Mouse (Mus musculus): ENCODE results near the gene Cald1. TPM values are rescaled to one million over a fixed set of nuclear protein-coding genes. Genes with fewer than 3 reads are reported as not detected.

Gene Cald1
- polyA plus RNA-seq, 1 experiment from 2014 or later: 233 TPM

GRCm38 (mm10) chr6:34760023-34760422 lies 161.7 kb downstream of the Cald1 start:
- H3K4me1 ChIP-seq (replicated peaks; ENCODE audit: insufficient read depth, low read length): no peaks in the 10 kb centered on the region
- no peaks in the 10 kb centered on the region for H3K9me3 ChIP-seq (replicated peaks; ENCODE audit: low read length)
- no peak overlapping the region for H3K27ac ChIP-seq
- ATAC-seq (replicated peaks; ENCODE audit: low FRiP score, low read depth) (no peak), DNase-seq (ENCODE audit: low spot score) (peak; percentile 90)
- peak; percentile 82 for TF ChIP-seq CTCF (IDR thresholded peaks at IDR 0.05; ENCODE audit: low read depth)
- peaks cover 22% of the 10 kb centered on the region for H3K36me3 ChIP-seq (ENCODE audit: insufficient read depth, low read length)
- no peak overlapping the region for H3K4me3 ChIP-seq (replicated peaks; ENCODE audit: low read depth, low read length)
- no peaks in the 10 kb centered on the region for H3K27me3 ChIP-seq (ENCODE audit: insufficient read depth, low read length)
- no peak overlapping the region for H3K4me2 ChIP-seq (ENCODE audit: low read length)
- 40% methylated on average over 4 of the region's 4 CpGs for WGBS
- H3K9ac ChIP-seq (ENCODE audit: low read depth, low read length): no peak overlapping the region

GRCm38 (mm10) chr6:34765721-34766120 lies 167.4 kb downstream of the Cald1 start:
- H3K4me2 ChIP-seq (ENCODE audit: low read length): no peak overlapping the region
- H3K4me1 ChIP-seq (replicated peaks; ENCODE audit: insufficient read depth, low read length): no peaks in the 10 kb centered on the region
- H3K9me3 ChIP-seq (replicated peaks; ENCODE audit: low read length): no peaks in the 10 kb centered on the region
- DNase-seq (ENCODE audit: low spot score) (no peak), ATAC-seq (replicated peaks; ENCODE audit: low FRiP score, low read depth) (no peak)
- no peak overlapping the region for H3K27ac ChIP-seq
- H3K36me3 ChIP-seq (ENCODE audit: insufficient read depth, low read length): peaks cover 34% of the 10 kb centered on the region
- 92% methylated on average over 5 of the region's 5 CpGs for WGBS
- TF ChIP-seq CTCF (IDR thresholded peaks at IDR 0.05; ENCODE audit: low read depth): no peak
- H3K27me3 ChIP-seq (ENCODE audit: insufficient read depth, low read length): no peaks in the 10 kb centered on the region
- H3K4me3 ChIP-seq (replicated peaks; ENCODE audit: low read depth, low read length): no peak overlapping the region
- H3K9ac ChIP-seq (ENCODE audit: low read depth, low read length): no peak overlapping the region

- no peak overlapping the region for H3K4me3 ChIP-seq (replicated peaks; ENCODE audit: low read depth, low read length)
- H3K27ac ChIP-seq: no peak overlapping the region
- no peak for ATAC-seq (replicated peaks; ENCODE audit: low FRiP score, low read depth)
- no peak overlapping the region for H3K4me2 ChIP-seq (ENCODE audit: low read length)
- no peaks in the 10 kb centered on the region for H3K9me3 ChIP-seq (replicated peaks; ENCODE audit: low read length)
- DNase-seq (ENCODE audit: low spot score): no peak
- WGBS: 82% methylated on average over 2 of the region's 2 CpGs
- no peak overlapping the region for H3K9ac ChIP-seq (ENCODE audit: low read depth, low read length)
- peaks cover 17% of the 10 kb centered on the region; the same call in 1 of the 2 replicates for H3K36me3 ChIP-seq (ENCODE audit: insufficient read depth, low read length)
- TF ChIP-seq CTCF (IDR thresholded peaks at IDR 0.05; ENCODE audit: low read depth): no peak
- H3K27me3 ChIP-seq (ENCODE audit: insufficient read depth, low read length): no peaks in the 10 kb centered on the region
- no peaks in the 10 kb centered on the region for H3K4me1 ChIP-seq (replicated peaks; ENCODE audit: insufficient read depth, low read length)
These were observed 171.7 kb downstream of the Cald1 start for GRCm38 (mm10) chr6:34769984-34770383.

GRCm38 (mm10) chr6:34770491-34770890 lies 172.2 kb downstream of the Cald1 start:
- 82% methylated on average over 6 of the region's 6 CpGs for WGBS
- no peak overlapping the region for H3K9ac ChIP-seq (ENCODE audit: low read depth, low read length)
- H3K4me2 ChIP-seq (ENCODE audit: low read length): no peak overlapping the region
- no peaks in the 10 kb centered on the region for H3K27me3 ChIP-seq (ENCODE audit: insufficient read depth, low read length)
- no peak for ATAC-seq (replicated peaks; ENCODE audit: low FRiP score, low read depth)
- no peak for TF ChIP-seq CTCF (IDR thresholded peaks at IDR 0.05; ENCODE audit: low read depth)
- H3K36me3 ChIP-seq (ENCODE audit: insufficient read depth, low read length): peaks cover 14% of the 10 kb centered on the region; the same call in 1 of the 2 replicates
- DNase-seq (ENCODE audit: low spot score): no peak
- H3K9me3 ChIP-seq (replicated peaks; ENCODE audit: low read length): no peaks in the 10 kb centered on the region
- no peak overlapping the region for H3K27ac ChIP-seq
- H3K4me1 ChIP-seq (replicated peaks; ENCODE audit: insufficient read depth, low read length): no peaks in the 10 kb centered on the region
- H3K4me3 ChIP-seq (replicated peaks; ENCODE audit: low read depth, low read length): no peak overlapping the region

GRCm38 (mm10) chr6:34776396-34776795 lies 178.1 kb downstream of the Cald1 start:
- no peaks in the 10 kb centered on the region for H3K4me1 ChIP-seq (replicated peaks; ENCODE audit: insufficient read depth, low read length)
- DNase-seq (ENCODE audit: low spot score) (no peak), ATAC-seq (replicated peaks; ENCODE audit: low FRiP score, low read depth) (no peak)
- H3K9me3 ChIP-seq (replicated peaks; ENCODE audit: low read length): no peaks in the 10 kb centered on the region
- TF ChIP-seq CTCF (IDR thresholded peaks at IDR 0.05; ENCODE audit: low read depth): no peak
- no peak overlapping the region for H3K9ac ChIP-seq (ENCODE audit: low read depth, low read length)
- no peak overlapping the region for H3K4me3 ChIP-seq (replicated peaks; ENCODE audit: low read depth, low read length)
- no peaks in the 10 kb centered on the region for H3K27me3 ChIP-seq (ENCODE audit: insufficient read depth, low read length)
- no peak overlapping the region for H3K4me2 ChIP-seq (ENCODE audit: low read length)
- no peak overlapping the region for H3K27ac ChIP-seq
- no peaks in the 10 kb centered on the region for H3K36me3 ChIP-seq (ENCODE audit: insufficient read depth, low read length)

- no peak for DNase-seq (ENCODE audit: low spot score)
- Histone ChIP-seq H3K27me3 (ENCODE audit: insufficient read depth, low read length) (no peaks in the 10 kb centered on the region), H3K4me1 (replicated peaks; ENCODE audit: insufficient read depth, low read length) (no peaks in the 10 kb centered on the region), H3K27ac (no peak overlapping the region), H3K36me3 (ENCODE audit: insufficient read depth, low read length) (no peaks in the 10 kb centered on the region), H3K9me3 (replicated peaks; ENCODE audit: low read length) (no peaks in the 10 kb centered on the region), H3K4me2 (ENCODE audit: low read length) (no peak overlapping the region), H3K4me3 (replicated peaks; ENCODE audit: low read depth, low read length) (no peak overlapping the region), H3K9ac (ENCODE audit: low read depth, low read length) (no peak overlapping the region)
- TF ChIP-seq CTCF (IDR thresholded peaks at IDR 0.05; ENCODE audit: low read depth): no peak
- no peak for ATAC-seq (replicated peaks; ENCODE audit: low FRiP score, low read depth)
- WGBS: 90% methylated on average over 2 of the region's 2 CpGs
These were observed 178.8 kb downstream of the Cald1 start for GRCm38 (mm10) chr6:34777094-34777493.

GRCm38 (mm10) chr6:34777981-34778668 lies 179.8 kb downstream of the Cald1 start:
- DNase-seq (ENCODE audit: low spot score) (no peak), ATAC-seq (replicated peaks; ENCODE audit: low FRiP score, low read depth) (no peak)
- Histone ChIP-seq H3K9me3 (replicated peaks; ENCODE audit: low read length) (no peaks in the 10 kb centered on the region), H3K36me3 (ENCODE audit: insufficient read depth, low read length) (no peaks in the 10 kb centered on the region), H3K4me3 (replicated peaks; ENCODE audit: low read depth, low read length) (no peak overlapping the region), H3K27ac (no peak overlapping the region), H3K27me3 (ENCODE audit: insufficient read depth, low read length) (no peaks in the 10 kb centered on the region), H3K9ac (ENCODE audit: low read depth, low read length) (no peak overlapping the region), H3K4me1 (replicated peaks; ENCODE audit: insufficient read depth, low read length) (no peaks in the 10 kb centered on the region), H3K4me2 (ENCODE audit: low read length) (no peak overlapping the region)
- 77% methylated on average over 10 of the region's 10 CpGs for WGBS
- TF ChIP-seq CTCF (IDR thresholded peaks at IDR 0.05; ENCODE audit: low read depth): peak; percentile 52; the same call in 1 of the 2 replicates
